Mouse (Mus musculus) brain, embryonic 14.5 days (tissue): ENCODE data around the gene Rps12-ps3.

Experiments
- CTCF ChIP-seq: fragments of 200-500 bp; IDR thresholded peaks from 2 replicates; pipeline ENCODE4 v1.5.1; 2012; ENCODE audit warnings: inconsistent platforms, mild to moderate bottlenecking, moderate library complexity, borderline replicate concordance; ENCODE audit not compliant: insufficient read depth, insufficient read length; ENCODE audit errors: extremely low read depth
- POLR2A ChIP-seq: fragments of 200-500 bp; IDR thresholded peaks from 2 replicates; pipeline ENCODE4 v1.6.1; 2012; ENCODE audit warnings: mild to moderate bottlenecking, inconsistent platforms, borderline replicate concordance; ENCODE audit not compliant: poor library complexity, insufficient read depth, insufficient read length, severe bottlenecking; ENCODE audit errors: extremely low read depth

GRCm38 (mm10) chr19:59349329-59349960 lies 27.4 kb downstream of the Rps12-ps3 start:
- TF ChIP-seq POLR2A = no peak
- TF ChIP-seq CTCF = no peak
